Mouse (Mus musculus) cerebellum, adult 9-11 months (tissue): ENCODE data around the gene Yrdc.

Source experiments
- DNase-seq: peaks from one replicate; pipeline ENCODE4 v3.0.0; 2022

Gene Yrdc

GRCm38 (mm10) chr4:124850933-124851658 is 617 bp downstream of the Yrdc start, which contains the start of gene 1110065P20Rik:
1110065P20Rik (minus strand) TSS chr4:124851196.
- peak; percentile 85 for DNase-seq

- DNase-seq = no peak
These were observed 5.8 kb downstream of the Yrdc start for GRCm38 (mm10) chr4:124856294-124856693.

GRCm38 (mm10) chr4:124858370-124858769 is 7.9 kb downstream of the Yrdc start:
- peak; percentile 20 for DNase-seq

GRCm38 (mm10) chr4:124860446-124860845 is 10.0 kb downstream of the Yrdc start:
- DNase-seq = peak; percentile 30

GRCm38 (mm10) chr4:124861283-124862188 is 11.1 kb downstream of the Yrdc start, which contains the start of gene Maneal:
Maneal (minus strand) TSS chr4:124862171.
- peak; percentile 56 for DNase-seq

GRCm38 (mm10) chr4:124872719-124873118 is 22.2 kb downstream of the Yrdc start:
- DNase-seq = no peak

GRCm38 (mm10) chr4:124880599-124880998 is 30.1 kb downstream of the Yrdc start, which contains the start of gene Epha10:
Epha10 (plus strand) TSS chr4:124880899.
- DNase-seq = no peak

- peak; percentile 63 for DNase-seq
These were observed 30.9 kb downstream of the Yrdc start for GRCm38 (mm10) chr4:124881341-124881908.

- DNase-seq = no peak
These were observed 31.8 kb downstream of the Yrdc start for GRCm38 (mm10) chr4:124882151-124882729.

- no peak for DNase-seq
These were observed 38.2 kb downstream of the Yrdc start for GRCm38 (mm10) chr4:124888702-124889101.

GRCm38 (mm10) chr4:124889935-124890334 is 39.5 kb downstream of the Yrdc start:
- DNase-seq = no peak

GRCm38 (mm10) chr4:124890831-124891230 is 40.4 kb downstream of the Yrdc start:
- no peak for DNase-seq

GRCm38 (mm10) chr4:124893769-124894168 is 43.3 kb downstream of the Yrdc start:
- peak; percentile 43 for DNase-seq

- DNase-seq = peak; percentile 88
These were observed 44.3 kb downstream of the Yrdc start for GRCm38 (mm10) chr4:124894508-124895428.

GRCm38 (mm10) chr4:124898428-124898827 is 47.9 kb downstream of the Yrdc start:
- DNase-seq = no peak

GRCm38 (mm10) chr4:124899906-124900305 is 49.4 kb downstream of the Yrdc start:
- no peak for DNase-seq
